Mouse (Mus musculus) thymus, adult 2 months (tissue): ENCODE results near the gene Hes5.

Experiments
- CTCF ChIP-seq: fragments of 200-500 bp; IDR thresholded peaks from 2 replicates; pipeline ENCODE4 v1.5.1; 2012; ENCODE audit warnings: mild to moderate bottlenecking, control low read depth, low read length, moderate library complexity, borderline replicate concordance; ENCODE audit not compliant: control insufficient read depth, poor library complexity, insufficient read depth; ENCODE audit errors: extremely low read depth
- POLR2A ChIP-seq: fragments of 200-500 bp; IDR thresholded peaks from 2 replicates; pipeline ENCODE4 v1.6.1; 2012; ENCODE audit warnings: mild to moderate bottlenecking, low read length, control low read depth, moderate library complexity; ENCODE audit not compliant: control insufficient read depth, poor library complexity, insufficient read depth; ENCODE audit errors: extremely low read depth

DNA sequence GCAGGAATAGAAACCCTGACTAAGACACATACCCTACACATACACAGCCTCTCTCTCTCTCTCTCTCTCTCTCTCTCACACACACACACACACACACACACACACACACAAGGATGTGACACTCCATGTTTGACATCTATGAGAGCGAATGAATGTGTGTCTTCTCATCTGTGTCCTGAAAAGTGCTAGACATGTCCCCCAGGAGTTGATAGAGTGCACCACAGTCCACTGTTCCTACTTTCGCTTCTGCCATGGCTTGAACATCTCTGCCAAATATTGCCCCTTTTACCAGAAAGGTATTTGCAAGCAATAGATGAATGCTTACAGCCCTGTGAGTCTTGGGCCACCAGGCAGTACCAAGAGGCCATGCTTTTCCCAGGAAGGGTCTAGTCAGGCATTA is 20.6 kb upstream of the Hes5 start:
- no peak for TF ChIP-seq CTCF
- no peak for TF ChIP-seq POLR2A
